ENCODE assay signal across 28 mouse cellular contexts in the genomic region with DNA sequence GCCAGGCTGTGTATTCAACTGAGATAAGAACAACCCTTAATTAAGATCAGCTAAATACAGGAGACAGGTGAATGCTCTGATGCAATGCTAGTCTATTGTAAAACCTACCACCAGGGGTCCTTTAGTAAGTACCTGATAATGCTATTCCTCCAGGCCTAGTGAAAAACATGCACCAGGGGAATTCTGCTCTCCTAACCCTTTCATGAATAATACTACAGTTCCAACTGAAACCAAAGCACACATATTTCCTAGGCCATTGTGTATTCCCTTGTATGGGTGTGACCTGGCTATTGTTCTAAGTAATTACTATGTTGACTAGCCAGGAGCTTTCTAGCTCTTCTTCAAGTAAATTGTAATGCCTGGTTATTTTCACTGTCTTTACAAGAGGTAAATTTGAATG. TPM values are rescaled to one million over a fixed set of nuclear protein-coding genes. Genes with fewer than 3 reads are reported as not detected.
DNase-seq lines count a peak whose midpoint lies in the region; ATAC-seq and TF ChIP-seq lines count a peak whose summit lies in the region.
"Had no signal": no experiment of that assay in that cellular context is flagged by ENCODE, and none has a peak within 500 bp of the region (broad histone marks: within the 10 kb centered on the region; RNA-seq: fewer than 3 reads in every experiment).

No protein-coding gene starts in this region.

- H3K9ac ChIP-seq in intestine, postnatal 0 days (ENCODE audit: low read depth, low read length) = no peak overlapping the region
- no peak overlapping the region for H3K9ac ChIP-seq in intestine, embryonic 16.5 days (ENCODE audit: low read depth, low read length)
- H3K9ac ChIP-seq: embryonic facial prominence, embryonic 12.5 days; forebrain, embryonic 13.5 days; forebrain, embryonic 15.5 days; forebrain, postnatal 0 days had no signal

- H3K36me3 ChIP-seq in intestine, postnatal 0 days (ENCODE audit: control insufficient read depth, insufficient read depth) = no peaks in the 10 kb centered on the region
- no peaks in the 10 kb centered on the region for H3K36me3 ChIP-seq in intestine, embryonic 16.5 days (ENCODE audit: control insufficient read depth, insufficient read depth, low read length)
- H3K36me3 ChIP-seq: embryonic facial prominence, embryonic 10.5 days; embryonic facial prominence, embryonic 12.5 days; forebrain, embryonic 15.5 days; G1E had no signal

- no peaks in the 10 kb centered on the region for H3K27me3 ChIP-seq in intestine, postnatal 0 days (replicated peaks; ENCODE audit: control insufficient read depth, insufficient read depth, low read length)
- no peaks in the 10 kb centered on the region for H3K27me3 ChIP-seq in intestine, embryonic 16.5 days (replicated peaks; ENCODE audit: control insufficient read depth, insufficient read depth, low read length)
- H3K27me3 ChIP-seq: embryonic facial prominence, embryonic 12.5 days; forebrain, embryonic 13.5 days; forebrain, embryonic 15.5 days had no signal

- peak; percentile 63 for DNase-seq in R1 (ENCODE audit: low read depth, low spot score)
- DNase-seq in spleen, postnatal 4 days (ENCODE audit: low spot score in 2 of 2) = no peak
- no peak for DNase-seq in left cerebral cortex, postnatal 25 days (ENCODE audit: low spot score in 2 of 2)
- DNase-seq: adrenal gland, adult 8-10 months; adrenal gland, postnatal 14 days; adrenal gland, postnatal 36 days; B cell, adult 2 months; cerebellum, adult 11-12 months; cerebellum, adult 2 months; cerebellum, adult 9-10 months; cerebellum, postnatal 10 days; cerebellum, postnatal 25 days; forebrain, postnatal 0 days had no signal

- no peaks in the 10 kb centered on the region for H3K4me1 ChIP-seq in intestine, postnatal 0 days (replicated peaks; ENCODE audit: control insufficient read depth, insufficient read depth, low read length)
- no peaks in the 10 kb centered on the region for H3K4me1 ChIP-seq in intestine, embryonic 16.5 days (ENCODE audit: control insufficient read depth, insufficient read depth, low read length)
- H3K4me1 ChIP-seq: embryonic facial prominence, embryonic 10.5 days; embryonic facial prominence, embryonic 12.5 days; forebrain, embryonic 13.5 days; forebrain, embryonic 15.5 days had no signal

- intact Hi-C loops in left cerebral cortex, postnatal 25 days (cut with DNase I) = no loop called here

- no peak overlapping the region for H3K4me3 ChIP-seq in intestine, postnatal 0 days (ENCODE audit: low read depth, low read length)
- H3K4me3 ChIP-seq in intestine, embryonic 16.5 days (ENCODE audit: low read length) = no peak overlapping the region
- H3K4me3 ChIP-seq: embryonic facial prominence, embryonic 10.5 days; embryonic facial prominence, embryonic 12.5 days; forebrain, embryonic 13.5 days; forebrain, embryonic 15.5 days had no signal

- 0 out of 2 replicates have a peak, but pooled peaks have one; percentile 22 for TF ChIP-seq CTCF in intestine, postnatal 0 days (IDR thresholded peaks at IDR 0.05; ENCODE audit: low read depth)

- H3K9me3 ChIP-seq in intestine, postnatal 0 days (ENCODE audit: control insufficient read depth) = no peaks in the 10 kb centered on the region
- H3K9me3 ChIP-seq in intestine, embryonic 16.5 days (ENCODE audit: control insufficient read depth, low read length) = no peaks in the 10 kb centered on the region
- H3K9me3 ChIP-seq: embryonic facial prominence, embryonic 10.5 days; forebrain, embryonic 13.5 days; forebrain, embryonic 15.5 days; G1E had no signal

- H3K4me2 ChIP-seq in intestine, postnatal 0 days (replicated peaks; ENCODE audit: low read depth) = no peak overlapping the region
- no peak overlapping the region for H3K4me2 ChIP-seq in intestine, embryonic 16.5 days (ENCODE audit: low read depth, low read length)
- H3K4me2 ChIP-seq: embryonic facial prominence, embryonic 12.5 days; forebrain, embryonic 13.5 days; forebrain, embryonic 15.5 days had no signal

- no peak for ATAC-seq in intestine, postnatal 0 days
- no peak for ATAC-seq in intestine, embryonic 16.5 days
- ATAC-seq: activated CD4-positive, CD25-positive, alpha-beta regulatory T cell, adult 4 months; CD4-positive, CD25-positive, alpha-beta regulatory T cell, adult 4 months; forebrain, embryonic 13.5 days; forebrain, embryonic 15.5 days; forebrain, postnatal 0 days; Patski had no signal

- H3K27ac ChIP-seq in intestine, postnatal 0 days (ENCODE audit: low read depth, low read length) = no peak overlapping the region
- no peak overlapping the region for H3K27ac ChIP-seq in intestine, embryonic 16.5 days (ENCODE audit: low read length)
- H3K27ac ChIP-seq: embryonic facial prominence, embryonic 10.5 days; embryonic facial prominence, embryonic 12.5 days; forebrain, embryonic 13.5 days; forebrain, embryonic 15.5 days had no signal

RNA-seq across cellular contexts. Expression of a gene that starts 11.7 kb away (rescaled TPM):
- polyA plus RNA-seq in intestine, postnatal 0 days (2015; fragmentation: Nextera tagmentation; extraction: Ambion mirVana) = 0.08 TPM in 1 of 2 replicates, not detected in the other
- polyA plus RNA-seq in intestine, embryonic 16.5 days (2015; fragmentation: Nextera tagmentation; extraction: Ambion mirVana) = not detected in 2 replicates
- not detected for total RNA-seq in left cerebral cortex, postnatal 25 days (2021)
- total RNA-seq: CH12.LX; forebrain, postnatal 0 days; G1E had no signal
- polyA plus RNA-seq: activated CD4-positive, CD25-positive, alpha-beta regulatory T cell, adult 4 months; CD4-positive, CD25-positive, alpha-beta regulatory T cell, adult 4 months; cerebellum, adult 2 months; cortical plate, adult 2 months; embryonic facial prominence, embryonic 10.5 days; embryonic facial prominence, embryonic 12.5 days; embryonic facial prominence, embryonic 14.5 days; forebrain, embryonic 11.5 days; forebrain, embryonic 13.5 days; forebrain, embryonic 15.5 days; forebrain, postnatal 0 days; G1E; Patski had no signal

RNA-seq across cellular contexts. Expression of a gene that starts 23.5 kb away (rescaled TPM):
- polyA plus RNA-seq in intestine, postnatal 0 days (2015; fragmentation: Nextera tagmentation; extraction: Ambion mirVana) = not detected in 2 replicates
- polyA plus RNA-seq in intestine, embryonic 16.5 days (2015; fragmentation: Nextera tagmentation; extraction: Ambion mirVana) = not detected in 2 replicates
- not detected for total RNA-seq in left cerebral cortex, postnatal 25 days (2021)
- total RNA-seq: adrenal gland, adult 18-20 months; CH12.LX; forebrain, postnatal 0 days had no signal
- polyA plus RNA-seq: activated CD4-positive, CD25-positive, alpha-beta regulatory T cell, adult 4 months; CD4-positive, CD25-positive, alpha-beta regulatory T cell, adult 4 months; cerebellum, adult 2 months; cortical plate, adult 2 months; embryonic facial prominence, embryonic 10.5 days; embryonic facial prominence, embryonic 12.5 days; embryonic facial prominence, embryonic 14.5 days; forebrain, embryonic 11.5 days; forebrain, embryonic 13.5 days; forebrain, embryonic 15.5 days; forebrain, postnatal 0 days; G1E; Patski had no signal

RNA-seq across cellular contexts. Expression of a gene that starts 59.4 kb away (rescaled TPM):
- polyA plus RNA-seq in intestine, postnatal 0 days (2015; fragmentation: Nextera tagmentation; extraction: Ambion mirVana) = not detected in 2 replicates
- polyA plus RNA-seq in intestine, embryonic 16.5 days (2015; fragmentation: Nextera tagmentation; extraction: Ambion mirVana) = 0.05 TPM in 1 of 2 replicates, not detected in the other
- total RNA-seq in left cerebral cortex, postnatal 25 days (2021) = not detected
- total RNA-seq: adrenal gland, adult 18-20 months; adrenal gland, adult 8-10 months; adrenal gland, postnatal 36 days; CH12.LX; forebrain, postnatal 0 days; G1E had no signal
- polyA plus RNA-seq: activated CD4-positive, CD25-positive, alpha-beta regulatory T cell, adult 4 months; CD4-positive, CD25-positive, alpha-beta regulatory T cell, adult 4 months; cerebellum, adult 2 months; cortical plate, adult 2 months; embryonic facial prominence, embryonic 10.5 days; embryonic facial prominence, embryonic 12.5 days; embryonic facial prominence, embryonic 14.5 days; forebrain, embryonic 11.5 days; forebrain, embryonic 13.5 days; forebrain, embryonic 15.5 days; forebrain, postnatal 0 days; G1E; Patski had no signal
